Mouse (Mus musculus): ENCODE measurements around the gene Srrm3. TPM values are rescaled to one million over a fixed set of nuclear protein-coding genes. Genes with fewer than 3 reads are reported as not detected.

The Srrm3 gene
- total and polyA plus RNA-seq, 2 experiments from 2014 or later = 50.8 to 106 TPM

GRCm38 (mm10) chr5:135812991-135813390, 6.3 kb downstream of the Srrm3 start:
- no peak overlapping the region for H3K27ac ChIP-seq
- DNase-seq (ENCODE audit: low spot score) = peak; percentile 76
- TF ChIP-seq CTCF (IDR thresholded peaks at IDR 0.05; ENCODE audit: low read depth) = no peak

GRCm38 (mm10) chr5:135818491-135818890, 11.8 kb downstream of the Srrm3 start:
- TF ChIP-seq CTCF (IDR thresholded peaks at IDR 0.05; ENCODE audit: low read depth) = no peak
- peaks cover 10% of the 10 kb centered on the region for H3K4me1 ChIP-seq (ENCODE audit: insufficient read depth, low read length)
- H3K9ac ChIP-seq (replicated peaks; ENCODE audit: low read length) = no peak overlapping the region
- 45% methylated on average over 7 of the region's 7 CpGs for WGBS
- no peaks in the 10 kb centered on the region for H3K27me3 ChIP-seq (ENCODE audit: insufficient read depth, low read length)
- no peaks in the 10 kb centered on the region for H3K36me3 ChIP-seq (ENCODE audit: insufficient read depth, low read length)
- no peaks in the 10 kb centered on the region for H3K9me3 ChIP-seq (ENCODE audit: low read length)
- no peak overlapping the region for H3K4me3 ChIP-seq (ENCODE audit: low read length)
- no peak overlapping the region for H3K4me2 ChIP-seq (ENCODE audit: low read depth, low read length)
- DNase-seq (ENCODE audit: low spot score) (no peak), ATAC-seq (no peak)
- H3K27ac ChIP-seq = no peak overlapping the region

More at GRCm38 (mm10) chr5:135812991-135813390, 6.3 kb downstream of the Srrm3 start:
- no peaks in the 10 kb centered on the region for H3K27me3 ChIP-seq (ENCODE audit: insufficient read depth, low read length)
- no peak overlapping the region for H3K4me3 ChIP-seq (ENCODE audit: low read length)
- H3K9ac ChIP-seq (replicated peaks; ENCODE audit: low read length) = no peak overlapping the region
- ATAC-seq = no peak
- H3K9me3 ChIP-seq (ENCODE audit: low read length) = no peaks in the 10 kb centered on the region
- H3K4me1 ChIP-seq (ENCODE audit: insufficient read depth, low read length) = 0 out of 2 replicates have a peak, but pooled peaks cover under 1% of the 10 kb centered on the region
- no peaks in the 10 kb centered on the region for H3K36me3 ChIP-seq (ENCODE audit: insufficient read depth, low read length)
- no peak overlapping the region for H3K4me2 ChIP-seq (ENCODE audit: low read depth, low read length)
- WGBS = 45% methylated on average over 5 of the region's 5 CpGs

- Histone ChIP-seq H3K4me3 (ENCODE audit: low read length) (no peak overlapping the region), H3K27me3 (ENCODE audit: insufficient read depth, low read length) (no peaks in the 10 kb centered on the region), H3K4me2 (ENCODE audit: low read depth, low read length) (0 out of 2 replicates have a peak overlapping the region, but pooled peaks have one; percentile 13), H3K9ac (replicated peaks; ENCODE audit: low read length) (peak overlapping the region; percentile 17; the same call in 1 of the 2 replicates), H3K4me1 (ENCODE audit: insufficient read depth, low read length) (peaks cover 10% of the 10 kb centered on the region), H3K36me3 (ENCODE audit: insufficient read depth, low read length) (no peaks in the 10 kb centered on the region), H3K27ac (peak overlapping the region; percentile 68), H3K9me3 (ENCODE audit: low read length) (no peaks in the 10 kb centered on the region)
- ATAC-seq (peak; percentile 50), DNase-seq (ENCODE audit: low spot score) (peak; percentile 60)
- WGBS = 12% methylated on average over 7 of the region's 7 CpGs
- TF ChIP-seq CTCF (IDR thresholded peaks at IDR 0.05; ENCODE audit: low read depth) = no peak
These were observed 15.7 kb downstream of the Srrm3 start for GRCm38 (mm10) chr5:135822316-135822944.

GRCm38 (mm10) chr5:135824517-135824916, 17.8 kb downstream of the Srrm3 start:
- DNase-seq (ENCODE audit: low spot score) (no peak), ATAC-seq (no peak)
- Histone ChIP-seq H3K27ac (no peak overlapping the region), H3K9ac (replicated peaks; ENCODE audit: low read length) (no peak overlapping the region), H3K4me1 (ENCODE audit: insufficient read depth, low read length) (peaks cover 10% of the 10 kb centered on the region), H3K4me3 (ENCODE audit: low read length) (no peak overlapping the region), H3K27me3 (ENCODE audit: insufficient read depth, low read length) (no peaks in the 10 kb centered on the region), H3K36me3 (ENCODE audit: insufficient read depth, low read length) (no peaks in the 10 kb centered on the region), H3K9me3 (ENCODE audit: low read length) (no peaks in the 10 kb centered on the region), H3K4me2 (ENCODE audit: low read depth, low read length) (no peak overlapping the region)
- 42% methylated on average over 3 of the region's 3 CpGs for WGBS
- no peak for TF ChIP-seq CTCF (IDR thresholded peaks at IDR 0.05; ENCODE audit: low read depth)

- Histone ChIP-seq H3K27ac (no peak overlapping the region; the same call in 1 of the 2 replicates), H3K9me3 (ENCODE audit: low read length) (no peaks in the 10 kb centered on the region), H3K36me3 (ENCODE audit: insufficient read depth, low read length) (no peaks in the 10 kb centered on the region), H3K27me3 (ENCODE audit: insufficient read depth, low read length) (no peaks in the 10 kb centered on the region), H3K9ac (replicated peaks; ENCODE audit: low read length) (no peak overlapping the region), H3K4me2 (ENCODE audit: low read depth, low read length) (no peak overlapping the region), H3K4me3 (ENCODE audit: low read length) (no peak overlapping the region), H3K4me1 (ENCODE audit: insufficient read depth, low read length) (peaks cover 10% of the 10 kb centered on the region)
- 32% methylated on average over 6 of the region's 6 CpGs for WGBS
- DNase-seq (ENCODE audit: low spot score) (peak; percentile 21), ATAC-seq (no peak)
- TF ChIP-seq CTCF (IDR thresholded peaks at IDR 0.05; ENCODE audit: low read depth) = no peak
These were observed 19.5 kb downstream of the Srrm3 start for GRCm38 (mm10) chr5:135826225-135826624.

GRCm38 (mm10) chr5:135829381-135829780, 22.7 kb downstream of the Srrm3 start:
- H3K4me2 ChIP-seq (ENCODE audit: low read depth, low read length) = no peak overlapping the region
- DNase-seq (ENCODE audit: low spot score) (no peak), ATAC-seq (no peak)
- H3K9me3 ChIP-seq (ENCODE audit: low read length) = no peaks in the 10 kb centered on the region
- WGBS = 86% methylated on average over 8 of the region's 8 CpGs
- H3K4me1 ChIP-seq (ENCODE audit: insufficient read depth, low read length) = no peaks in the 10 kb centered on the region
- no peak overlapping the region for H3K27ac ChIP-seq
- no peaks in the 10 kb centered on the region for H3K36me3 ChIP-seq (ENCODE audit: insufficient read depth, low read length)
- H3K4me3 ChIP-seq (ENCODE audit: low read length) = no peak overlapping the region
- TF ChIP-seq CTCF (IDR thresholded peaks at IDR 0.05; ENCODE audit: low read depth) = no peak
- no peak overlapping the region for H3K9ac ChIP-seq (replicated peaks; ENCODE audit: low read length)
- no peaks in the 10 kb centered on the region for H3K27me3 ChIP-seq (ENCODE audit: insufficient read depth, low read length)

- H3K27me3 ChIP-seq (ENCODE audit: insufficient read depth, low read length) = no peaks in the 10 kb centered on the region
- no peak overlapping the region for H3K4me2 ChIP-seq (ENCODE audit: low read depth, low read length)
- no peak overlapping the region for H3K4me3 ChIP-seq (ENCODE audit: low read length)
- H3K9ac ChIP-seq (replicated peaks; ENCODE audit: low read length) = no peak overlapping the region
- no peak for ATAC-seq
- no peak for TF ChIP-seq CTCF (IDR thresholded peaks at IDR 0.05; ENCODE audit: low read depth)
- H3K27ac ChIP-seq = peak overlapping the region; percentile 65; the same call in 1 of the 2 replicates
- WGBS = 14% methylated on average over 4 of the region's 4 CpGs
- H3K9me3 ChIP-seq (ENCODE audit: low read length) = no peaks in the 10 kb centered on the region
- 0 out of 2 replicates have a peak, but pooled peaks cover 5% of the 10 kb centered on the region for H3K4me1 ChIP-seq (ENCODE audit: insufficient read depth, low read length)
- no peaks in the 10 kb centered on the region for H3K36me3 ChIP-seq (ENCODE audit: insufficient read depth, low read length)
- peak; percentile 60 for DNase-seq (ENCODE audit: low spot score)
These were observed 26.0 kb downstream of the Srrm3 start for GRCm38 (mm10) chr5:135832729-135833128.

All from hindbrain, postnatal 0 days (tissue).